Mouse (Mus musculus) CD8-positive naive resting alpha-beta T cell, adult 2 months (primary cell): ENCODE measurements around the gene Slc9a4.
A peak's percentile ranks its signal among the peaks of the same experiment; 100 is the strongest.
"Not testable (repeated sequence)": the region's sequence is repeated elsewhere in the genome, so short reads cannot be mapped to it uniquely, and the experiment has no call there.

Experiments used
- DNase-seq, 2 experiments: peaks; one replicate each; pipeline ENCODE4 v3.0.0; 2022; ENCODE audit warnings: low read depth in 2 of 2, low spot score in 2 of 2

Slc9a4 gene

GRCm38 (mm10) chr1:40648234-40648633, 68.4 kb downstream of the Slc9a4 start:
- no peak for DNase-seq

GRCm38 (mm10) chr1:40650803-40651497, 71.1 kb downstream of the Slc9a4 start:
- no peak for DNase-seq

GRCm38 (mm10) chr1:40657035-40657434, 77.2 kb downstream of the Slc9a4 start:
- DNase-seq = no peak

- peak in 1 of 2 experiments; percentile 25 for DNase-seq
Observed at GRCm38 (mm10) chr1:40657978-40658496, 78.2 kb downstream of the Slc9a4 start.

GRCm38 (mm10) chr1:40659017-40659416, 79.1 kb downstream of the Slc9a4 start:
- no peak for DNase-seq

GRCm38 (mm10) chr1:40659496-40659895, 79.6 kb downstream of the Slc9a4 start:
- no peak for DNase-seq

- no peak for DNase-seq
Observed at GRCm38 (mm10) chr1:40660838-40661237, 81.0 kb downstream of the Slc9a4 start.

GRCm38 (mm10) chr1:40665401-40666370, 85.8 kb downstream of the Slc9a4 start:
- no peak for DNase-seq

- not testable (repeated sequence) for DNase-seq
Observed at GRCm38 (mm10) chr1:40667442-40667841, 87.6 kb downstream of the Slc9a4 start.

- no peak for DNase-seq
Observed at GRCm38 (mm10) chr1:40670025-40670424, 90.1 kb downstream of the Slc9a4 start.

GRCm38 (mm10) chr1:40671490-40671889, 91.6 kb downstream of the Slc9a4 start:
- DNase-seq = no peak

GRCm38 (mm10) chr1:40677306-40677705, 97.4 kb downstream of the Slc9a4 start:
- DNase-seq = no peak
